ENCODE assay signal across 23 mouse cellular contexts in the genomic region with DNA sequence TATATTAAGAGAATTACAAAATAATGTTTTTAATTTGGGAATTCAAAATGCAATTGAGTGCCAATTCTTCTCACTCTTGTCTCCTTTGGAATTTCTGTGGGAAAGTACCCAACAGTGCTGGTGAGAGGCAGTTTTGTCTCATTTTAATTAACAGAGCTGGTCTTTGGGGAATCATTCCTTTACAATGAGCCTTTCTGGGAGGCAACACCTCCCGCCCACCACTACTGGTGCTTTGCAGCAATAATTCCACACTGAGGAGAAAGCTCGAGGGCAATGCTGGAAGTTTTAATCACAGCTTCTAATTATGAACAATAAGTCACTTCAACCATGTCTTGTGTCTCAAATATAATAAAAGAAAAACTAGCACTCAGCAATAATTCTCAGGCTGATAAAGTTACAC.
DNase-seq lines count a peak whose midpoint lies in the region; ATAC-seq lines count a peak whose summit lies in the region.
"Had no signal": no experiment of that assay in that cellular context is flagged by ENCODE, and none has a peak within 500 bp of the region (broad histone marks: within the 10 kb centered on the region; RNA-seq: fewer than 3 reads in every experiment).

No protein-coding gene starts in this region.

- no peak overlapping the region for H3K4me2 ChIP-seq in embryonic facial prominence, embryonic 14.5 days (ENCODE audit: low read depth, low read length)
- H3K4me2 ChIP-seq: embryonic facial prominence, embryonic 15.5 days; forebrain, embryonic 15.5 days had no signal

- no peaks in the 10 kb centered on the region for H3K36me3 ChIP-seq in embryonic facial prominence, embryonic 14.5 days (ENCODE audit: control insufficient read depth, insufficient read depth, low read length)
- H3K36me3 ChIP-seq in embryonic facial prominence, embryonic 10.5 days (replicated peaks): no peaks in the 10 kb centered on the region
- H3K36me3 ChIP-seq: embryonic facial prominence, embryonic 15.5 days; forebrain, embryonic 15.5 days; G1E; heart, embryonic 10.5 days had no signal

- intact Hi-C loops in left cerebral cortex, postnatal 36 days (cut with DNase I): no loop called here

- H3K9ac ChIP-seq in embryonic facial prominence, embryonic 14.5 days (ENCODE audit: low read depth, low read length): no peak overlapping the region
- H3K9ac ChIP-seq: embryonic facial prominence, embryonic 15.5 days; forebrain, embryonic 15.5 days had no signal

- H3K27ac ChIP-seq in embryonic facial prominence, embryonic 14.5 days (replicated peaks; ENCODE audit: low read depth, low read length): no peak overlapping the region
- no peak overlapping the region for H3K27ac ChIP-seq in embryonic facial prominence, embryonic 10.5 days (replicated peaks)
- H3K27ac ChIP-seq: embryonic facial prominence, embryonic 15.5 days; forebrain, embryonic 15.5 days; heart, embryonic 10.5 days had no signal

- no peak overlapping the region for H3K4me3 ChIP-seq in embryonic facial prominence, embryonic 14.5 days (ENCODE audit: low read depth, low read length)
- no peak overlapping the region for H3K4me3 ChIP-seq in embryonic facial prominence, embryonic 10.5 days
- H3K4me3 ChIP-seq: embryonic facial prominence, embryonic 15.5 days; erythroblast, embryonic 14.5 days; forebrain, embryonic 15.5 days; heart, embryonic 10.5 days had no signal

- H3K4me1 ChIP-seq in embryonic facial prominence, embryonic 14.5 days (ENCODE audit: control insufficient read depth, insufficient read depth, low read length): no peaks in the 10 kb centered on the region
- H3K4me1 ChIP-seq in embryonic facial prominence, embryonic 10.5 days: no peaks in the 10 kb centered on the region
- H3K4me1 ChIP-seq: embryonic facial prominence, embryonic 15.5 days; forebrain, embryonic 15.5 days; heart, embryonic 10.5 days had no signal

- WGBS in embryonic facial prominence, embryonic 14.5 days: 74% methylated on average over 2 of the region's 2 CpGs
- WGBS in embryonic facial prominence, embryonic 10.5 days: 75% methylated on average over 2 of the region's 2 CpGs

- H3K27me3 ChIP-seq in embryonic facial prominence, embryonic 14.5 days (replicated peaks; ENCODE audit: control insufficient read depth, insufficient read depth, low read length): no peaks in the 10 kb centered on the region
- no peaks in the 10 kb centered on the region for H3K27me3 ChIP-seq in embryonic facial prominence, embryonic 10.5 days (replicated peaks; ENCODE audit: low read depth, poor library complexity, severe bottlenecking)
- H3K27me3 ChIP-seq: embryonic facial prominence, embryonic 15.5 days; forebrain, embryonic 15.5 days had no signal

- H3K9me3 ChIP-seq in embryonic facial prominence, embryonic 14.5 days (ENCODE audit: control insufficient read depth, low read length): no peaks in the 10 kb centered on the region
- H3K9me3 ChIP-seq in embryonic facial prominence, embryonic 10.5 days: no peaks in the 10 kb centered on the region
- H3K9me3 ChIP-seq: embryonic facial prominence, embryonic 15.5 days; forebrain, embryonic 15.5 days; heart, embryonic 10.5 days had no signal

- ATAC-seq in embryonic facial prominence, embryonic 14.5 days (ENCODE audit: low read depth): peak; percentile 22; the same call in 1 of the 2 replicates
- ATAC-seq: CD4-positive, CD25-positive, alpha-beta regulatory T cell, adult 4 months; forebrain, embryonic 15.5 days had no signal

- DNase-seq in embryonic facial prominence, embryonic 14.5 days (ENCODE audit: low spot score): peak; percentile 19
- no peak for DNase-seq in embryonic facial prominence, embryonic 10.5 days (ENCODE audit: low spot score)
- peak; percentile 11 for DNase-seq in left cerebral cortex, adult 11 months (ENCODE audit: low spot score)
- DNase-seq in left cerebral cortex, postnatal 36 days (ENCODE audit: low spot score in 2 of 2): no peak
- DNase-seq in right cerebral cortex, adult 18-20 months: peak; percentile 29
- no peak for DNase-seq in right cerebral cortex, postnatal 25 days
- peak; percentile 42 for DNase-seq in telencephalon, adult 2 months (ENCODE audit: low read depth, low spot score)
- DNase-seq in ovary, postnatal 14 days (ENCODE audit: low spot score): no peak
- DNase-seq: adrenal gland, postnatal 10 days; B cell, adult 2 months; cerebellum, adult 18-20 months; cerebellum, adult 9-11 months; cerebellum, postnatal 36 days; gastrocnemius, postnatal 10 days; heart, adult 18-20 months; heart, postnatal 10 days; heart, postnatal 4 days had no signal

Comparison
In these comparisons a context has a peak if more than half of its experiments do, and no peak if none do; other contexts are left out.
1. DNase-seq: peak in embryonic facial prominence, embryonic 14.5 days (single experiment), left cerebral cortex, adult 11 months (single experiment), right cerebral cortex, adult 18-20 months (single experiment) and telencephalon, adult 2 months (single experiment); none in embryonic facial prominence, embryonic 10.5 days (single experiment), left cerebral cortex, postnatal 36 days (0 of 2), right cerebral cortex, postnatal 25 days (single experiment) and ovary, postnatal 14 days (single experiment).